Mouse (Mus musculus): ENCODE results near the gene Zfp784. TPM values are rescaled to one million over a fixed set of nuclear protein-coding genes. Genes with fewer than 3 reads are reported as not detected.

The Zfp784 gene
- polyA plus RNA-seq, 1 experiment = 1.5 TPM

DNA sequence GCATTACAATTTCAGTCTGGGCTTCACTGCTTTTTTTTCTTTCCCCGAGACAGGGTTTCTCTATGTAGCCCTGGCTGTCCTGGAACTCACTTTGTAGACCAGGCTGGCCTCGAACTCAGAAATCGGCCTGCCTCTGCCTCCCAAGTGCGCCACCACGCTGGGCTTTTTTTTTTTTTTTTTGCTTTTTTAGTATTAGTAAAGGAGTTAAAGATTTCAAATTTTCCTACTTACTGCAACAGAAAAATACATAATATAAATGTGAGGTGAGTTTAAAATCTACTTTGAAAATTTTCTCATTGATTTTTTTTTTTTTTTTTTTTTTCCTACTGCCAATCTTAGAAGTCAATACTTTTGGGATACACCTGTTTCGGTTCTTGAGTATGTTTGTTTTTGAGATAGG lies 26.6 kb upstream of the Zfp784 start:
- Histone ChIP-seq H3ac (ENCODE audit: control insufficient read depth, insufficient read length) (no peak overlapping the region), H3K4me2 (ENCODE audit: low read depth) (no peak overlapping the region), H3K4me3 (no peak overlapping the region), H3K36me3 (ENCODE audit: control insufficient read depth, insufficient read depth) (peaks cover 16% of the 10 kb centered on the region), H3K79me2 (ENCODE audit: control insufficient read depth, insufficient read depth) (peaks cover 65% of the 10 kb centered on the region), H3K27me3 (ENCODE audit: control insufficient read depth, insufficient read depth, insufficient read length) (no peaks in the 10 kb centered on the region)
- no peak for TF ChIP-seq MYOD1 (IDR thresholded peaks at IDR 0.05; ENCODE audit: control insufficient read depth in 1 of 3, insufficient read length in 2 of 3, low read depth in 2 of 3)
- TF ChIP-seq REST (IDR thresholded peaks at IDR 0.05; ENCODE audit: insufficient read depth, insufficient read length) = no peak
- TF ChIP-seq TCF3 (IDR thresholded peaks at IDR 0.05; ENCODE audit: insufficient read length, low read depth) = no peak
- TF ChIP-seq POLR2AphosphoS2 (IDR thresholded peaks at IDR 0.05; ENCODE audit: insufficient read length, low read depth) = no peak
- TF ChIP-seq POLR2A (IDR thresholded peaks at IDR 0.05; ENCODE audit: insufficient read length, low read depth) = no peak

DNA sequence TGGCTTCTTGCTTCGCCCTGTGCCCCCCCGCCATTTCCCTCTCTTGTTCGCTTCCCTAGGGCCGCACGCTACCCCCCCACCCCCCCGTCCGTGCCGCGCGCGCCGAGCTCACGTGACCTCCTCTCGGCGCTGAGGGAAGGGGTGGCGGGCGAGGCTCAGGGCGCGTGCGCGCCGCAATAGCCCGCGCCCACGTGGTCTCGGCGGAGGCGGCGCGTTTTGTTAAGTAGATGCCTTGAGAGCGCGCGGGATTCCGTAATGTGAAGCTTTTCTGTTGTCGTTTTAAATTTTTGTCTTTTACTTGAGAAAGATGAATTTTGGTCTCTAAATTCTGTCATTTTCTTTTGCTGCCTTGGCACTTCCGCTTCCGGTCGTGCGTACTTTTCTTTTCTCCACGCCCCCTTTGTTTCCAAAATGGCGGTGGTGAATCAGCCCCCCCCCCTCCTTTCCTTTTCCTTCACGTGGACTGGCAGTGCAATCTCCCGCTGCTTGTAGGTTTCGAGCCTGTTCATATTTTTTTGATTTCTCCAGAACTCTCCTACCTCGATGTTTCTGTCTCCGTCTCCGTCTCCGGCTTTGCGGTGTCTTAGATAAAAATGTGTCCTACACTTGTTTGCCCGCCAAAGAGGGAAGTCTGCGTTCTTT lies 24.2 kb upstream of the Zfp784 start:
- TF ChIP-seq REST (IDR thresholded peaks at IDR 0.05; ENCODE audit: insufficient read depth, insufficient read length) (no peak), USF1 (IDR thresholded peaks at IDR 0.05; ENCODE audit: low read depth) (peak; percentile 81), POLR2AphosphoS2 (IDR thresholded peaks at IDR 0.05; ENCODE audit: insufficient read length, low read depth) (peak; percentile 29), E2F4 (IDR thresholded peaks at IDR 0.05; ENCODE audit: insufficient read depth) (no peak), CEBPB (IDR thresholded peaks at IDR 0.05; ENCODE audit: insufficient read depth, poor library complexity, severe bottlenecking) (no peak)
- peak overlapping the region; percentile 96 for H3K4me3 ChIP-seq
- H3K36me3 ChIP-seq (ENCODE audit: control insufficient read depth, insufficient read depth) = peaks cover 7% of the 10 kb centered on the region
- peaks cover 50% of the 10 kb centered on the region for H3K79me2 ChIP-seq (ENCODE audit: control insufficient read depth, insufficient read depth)
- peak overlapping the region; percentile 96 for H3ac ChIP-seq (ENCODE audit: control insufficient read depth, insufficient read length)
- no peaks in the 10 kb centered on the region for H3K27me3 ChIP-seq (ENCODE audit: control insufficient read depth, insufficient read depth, insufficient read length)
- peak overlapping the region; percentile 89 for H3K4me2 ChIP-seq (ENCODE audit: low read depth)

- peak; percentile 89 for TF ChIP-seq POLR2AphosphoS2 (IDR thresholded peaks at IDR 0.05; ENCODE audit: insufficient read length, low read depth)
- no peak for TF ChIP-seq TCF12 (IDR thresholded peaks at IDR 0.05; ENCODE audit: insufficient read depth, poor library complexity, severe bottlenecking)
- peak; percentile 94 for TF ChIP-seq POLR2A (IDR thresholded peaks at IDR 0.05; ENCODE audit: insufficient read length, low read depth)
- TF ChIP-seq CEBPB (IDR thresholded peaks at IDR 0.05; ENCODE audit: insufficient read depth, poor library complexity, severe bottlenecking) = no peak
- TF ChIP-seq E2F4 (IDR thresholded peaks at IDR 0.05; ENCODE audit: insufficient read depth) = no peak
- H3K36me3 ChIP-seq (ENCODE audit: control insufficient read depth, insufficient read depth) = peaks cover 6% of the 10 kb centered on the region
- peak within 1 kb of the TSS; percentile 96 for H3K4me3 ChIP-seq
- peak within 1 kb of the TSS; percentile 96 for H3ac ChIP-seq (ENCODE audit: control insufficient read depth, insufficient read length)
- peaks cover 4% of the 10 kb centered on the region for H3K27me3 ChIP-seq (ENCODE audit: control insufficient read depth, insufficient read depth, insufficient read length)
- peak within 1 kb of the TSS; percentile 97 for H3K4me2 ChIP-seq (ENCODE audit: low read depth)
- peaks cover 44% of the 10 kb centered on the region for H3K79me2 ChIP-seq (ENCODE audit: control insufficient read depth, insufficient read depth)
These were observed 23.6 kb upstream of the Zfp784 start, which contains the start of gene U2af2 for GRCm38 (mm10) chr7:5061774-5062359. Gene U2af2, plus strand, starts transcription at chr7:5062143.

- Histone ChIP-seq H3ac (ENCODE audit: control insufficient read depth, insufficient read length) (peak overlapping the region; percentile 96), H3K36me3 (ENCODE audit: control insufficient read depth, insufficient read depth) (no peaks in the 10 kb centered on the region), H3K4me2 (ENCODE audit: low read depth) (peak overlapping the region; percentile 97), H3K4me3 (peak overlapping the region; percentile 96), H3K27me3 (ENCODE audit: control insufficient read depth, insufficient read depth, insufficient read length) (peaks cover 9% of the 10 kb centered on the region), H3K79me2 (ENCODE audit: control insufficient read depth, insufficient read depth) (peaks cover 37% of the 10 kb centered on the region)
- no peak for TF ChIP-seq CEBPB (IDR thresholded peaks at IDR 0.05; ENCODE audit: insufficient read depth, poor library complexity, severe bottlenecking)
- no peak for TF ChIP-seq MYOD1 (IDR thresholded peaks at IDR 0.05; ENCODE audit: control insufficient read depth in 1 of 3, insufficient read length in 2 of 3, low read depth in 2 of 3)
- no peak for TF ChIP-seq TCF3 (IDR thresholded peaks at IDR 0.05; ENCODE audit: insufficient read length, low read depth)
- no peak for TF ChIP-seq POLR2A (IDR thresholded peaks at IDR 0.05; ENCODE audit: insufficient read length, low read depth)
- no peak for TF ChIP-seq USF1 (IDR thresholded peaks at IDR 0.05; ENCODE audit: low read depth)
- TF ChIP-seq MYOG (IDR thresholded peaks at IDR 0.05; ENCODE audit: control insufficient read depth in 1 of 3, insufficient read depth in 1 of 3, insufficient read length in 2 of 3, low read depth in 2 of 3) = no peak
- TF ChIP-seq E2F4 (IDR thresholded peaks at IDR 0.05; ENCODE audit: insufficient read depth) = no peak
- no peak for TF ChIP-seq TCF12 (IDR thresholded peaks at IDR 0.05; ENCODE audit: insufficient read depth, poor library complexity, severe bottlenecking)
These were observed 22.9 kb upstream of the Zfp784 start for GRCm38 (mm10) chr7:5060944-5061773.

DNA sequence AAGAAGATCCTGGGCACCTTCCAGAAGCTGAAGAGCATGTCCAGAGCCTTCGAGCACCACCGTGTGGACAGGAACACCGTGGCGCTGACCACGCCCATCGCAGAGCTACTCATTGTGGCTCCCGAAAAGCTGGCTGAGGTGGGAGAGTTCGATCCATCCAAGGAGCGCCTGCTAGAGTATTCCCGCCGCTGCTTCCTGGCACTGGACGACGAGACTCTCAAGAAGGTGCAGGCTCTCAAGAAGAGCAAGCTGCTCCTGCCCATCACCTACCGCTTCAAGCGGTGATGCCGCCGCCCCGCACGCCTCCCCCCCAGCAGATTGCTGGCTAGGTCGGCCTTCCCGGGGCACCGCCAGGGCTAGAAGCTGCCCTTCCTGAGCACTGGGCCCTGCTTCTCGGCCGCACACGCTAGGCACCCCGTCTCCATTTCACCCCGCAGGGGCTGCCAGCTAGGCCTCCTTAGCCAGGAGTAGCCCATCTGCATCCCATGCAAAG lies 22.0 kb upstream of the Zfp784 start:
- Histone ChIP-seq H3K27me3 (ENCODE audit: control insufficient read depth, insufficient read depth, insufficient read length) (peaks cover 13% of the 10 kb centered on the region), H3K4me2 (ENCODE audit: low read depth) (peak overlapping the region; percentile 97), H3K79me2 (ENCODE audit: control insufficient read depth, insufficient read depth) (peaks cover 28% of the 10 kb centered on the region), H3K36me3 (ENCODE audit: control insufficient read depth, insufficient read depth) (no peaks in the 10 kb centered on the region), H3ac (ENCODE audit: control insufficient read depth, insufficient read length) (peak overlapping the region; percentile 96), H3K4me3 (peak overlapping the region; percentile 96)
- TF ChIP-seq REST (IDR thresholded peaks at IDR 0.05; ENCODE audit: insufficient read depth, insufficient read length) = no peak
- no peak for TF ChIP-seq E2F4 (IDR thresholded peaks at IDR 0.05; ENCODE audit: insufficient read depth)
- peak in 1 of 3 experiments; percentile 1 for TF ChIP-seq MYOG (IDR thresholded peaks at IDR 0.05; ENCODE audit: control insufficient read depth in 1 of 3, insufficient read depth in 1 of 3, insufficient read length in 2 of 3, low read depth in 2 of 3)
- no peak for TF ChIP-seq MAX (IDR thresholded peaks at IDR 0.05; ENCODE audit: low read depth)
- TF ChIP-seq TCF12 (IDR thresholded peaks at IDR 0.05; ENCODE audit: insufficient read depth, poor library complexity, severe bottlenecking) = no peak
- no peak for TF ChIP-seq POLR2AphosphoS2 (IDR thresholded peaks at IDR 0.05; ENCODE audit: insufficient read length, low read depth)

Measured in myocyte (in vitro differentiated cells).